Mouse (Mus musculus): ENCODE data around the gene Ywhaq. TPM values are rescaled to one million over a fixed set of nuclear protein-coding genes. Genes with fewer than 3 reads are reported as not detected.
A peak's percentile ranks its signal among the peaks of the same experiment; 100 is the strongest.

Gene Ywhaq
- 10 to 100 TPM; 20.4 to 28.2 TPM for total RNA-seq (2021)
- long read RNA-seq, experiment 1, transcript Ywhaq-202 (6 exons, 2,197 nt) = major isoform, 38 of 67 reads
- long read RNA-seq, experiment 1, partial matches to known transcripts = 1 of 67 reads
- long read RNA-seq, experiment 1, other reads (novel, unspliced or antisense) = 25 of 67 reads
- long read RNA-seq, experiment 2, transcript Ywhaq-202 (6 exons, 2,197 nt) = major isoform, 30 of 48 reads
- long read RNA-seq, experiment 2, partial matches to known transcripts = 0 of 48 reads
- long read RNA-seq, experiment 2, other reads (novel, unspliced or antisense) = 16 of 48 reads

DNA sequence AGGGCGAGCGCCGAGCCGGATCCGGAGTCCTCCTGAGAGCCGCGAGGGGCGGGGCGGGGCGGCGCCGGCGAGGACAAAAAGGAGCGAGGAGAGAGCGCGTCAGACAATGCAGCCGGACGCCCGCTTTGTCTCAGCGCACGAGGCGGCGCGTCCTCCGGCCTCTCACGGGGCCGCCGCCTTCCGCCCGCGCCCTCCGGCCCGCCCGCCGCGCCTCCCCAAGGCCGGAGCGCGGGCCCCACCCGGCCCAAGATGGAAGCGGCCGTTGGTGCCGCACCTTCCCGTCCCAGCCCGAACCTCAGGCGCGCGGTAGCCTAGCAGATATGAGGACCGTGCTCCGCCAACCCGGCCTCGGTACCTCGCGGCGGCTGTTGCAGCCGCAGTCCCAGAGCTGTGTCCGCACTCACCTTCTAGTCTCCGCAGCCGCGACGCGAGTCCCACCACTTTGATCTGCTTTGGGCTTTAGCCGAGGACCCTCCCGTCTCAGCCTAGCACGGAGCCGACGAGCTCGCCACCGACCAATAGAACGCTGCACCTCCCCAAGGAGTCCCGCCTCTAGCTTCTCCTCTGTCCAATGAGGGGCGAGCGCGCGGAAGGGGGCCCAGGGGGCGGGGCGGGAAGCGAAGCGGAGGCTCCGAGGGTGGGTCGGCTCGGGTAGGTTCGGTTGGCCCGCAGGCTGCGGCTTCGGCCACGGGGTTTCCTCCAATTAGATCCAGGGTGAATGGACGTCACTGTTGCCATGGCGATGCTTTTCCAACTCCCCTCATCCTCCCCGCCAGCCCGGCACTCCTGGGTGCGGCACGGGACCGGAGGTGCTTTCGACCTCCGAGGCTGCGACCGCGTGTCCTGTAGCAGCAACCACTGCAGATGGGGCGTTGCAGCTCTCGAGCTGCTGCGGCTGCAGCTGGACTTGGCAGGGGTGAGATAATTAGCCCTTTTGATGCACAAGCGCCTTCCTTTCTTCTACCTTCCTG lies at the start of gene Ywhaq:
TSS of gene Ywhaq (minus strand) at position 538 of the 971 bp plus-strand sequence.
- TF ChIP-seq CTCF (IDR thresholded peaks at IDR 0.05) = no peak
- H3K4me3 ChIP-seq = peak within 1 kb of the TSS; percentile 91
- intact Hi-C loops (cut with DNase I) = loop anchor here (5.0 kb wide), 1 partner anchor 55 kb away; no protein-coding TSS in a partner anchor
- H3K27ac ChIP-seq = peak within 1 kb of the TSS; percentile 98
- peak; percentile 97 for DNase-seq

DNA sequence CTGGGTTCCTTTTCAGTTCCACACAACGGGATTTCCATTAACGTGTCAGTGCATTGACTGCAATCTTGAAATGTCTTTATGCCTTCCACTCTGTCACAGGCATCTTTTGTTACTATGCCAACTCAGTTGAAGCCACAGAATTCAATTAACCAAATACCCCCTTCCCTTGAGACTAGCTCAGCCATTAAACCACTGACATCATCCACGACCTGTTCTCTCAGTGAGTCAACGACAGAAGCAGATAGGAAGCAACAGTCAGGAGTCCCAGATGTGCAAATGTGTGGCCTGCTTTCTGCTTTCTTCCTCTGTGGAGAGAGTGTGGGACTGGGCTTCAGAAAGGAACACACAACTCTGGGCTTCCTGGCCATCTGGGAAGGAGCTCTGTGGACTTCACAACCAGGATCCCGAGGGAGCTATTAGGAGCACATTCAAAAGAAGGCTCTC lies 46.0 kb upstream of the Ywhaq start:
- intact Hi-C loops (cut with DNase I) = no loop called here
- TF ChIP-seq CTCF (IDR thresholded peaks at IDR 0.05) = no peak
- no peak for DNase-seq
- Histone ChIP-seq H3K4me3 (no peak overlapping the region), H3K27ac (peak overlapping the region; percentile 35; the same call in 1 of the 2 replicates)

DNA sequence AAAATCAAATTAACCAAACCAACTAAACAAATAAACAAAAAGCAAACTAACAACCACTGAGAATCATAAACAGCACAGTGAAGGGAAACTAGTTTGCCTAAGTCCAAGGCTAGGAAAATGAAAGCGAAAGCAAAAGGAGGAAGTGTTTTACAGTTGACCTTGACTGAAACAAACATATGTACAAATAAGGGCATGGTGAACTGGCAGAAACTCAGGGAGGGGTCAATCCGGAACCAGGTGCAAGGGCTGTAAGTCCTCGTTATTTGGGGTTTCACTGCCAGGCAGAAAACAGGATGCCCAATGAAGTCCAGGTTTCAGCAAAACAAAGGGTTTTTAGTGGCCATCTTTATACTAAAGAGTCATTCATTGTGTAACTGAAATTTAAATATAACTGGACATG lies 45.2 kb upstream of the Ywhaq start:
- intact Hi-C loops (cut with DNase I) = no loop called here
- Histone ChIP-seq H3K4me3 (no peak overlapping the region), H3K27ac (peak overlapping the region; percentile 35; the same call in 1 of the 2 replicates)
- no peak for TF ChIP-seq CTCF (IDR thresholded peaks at IDR 0.05)
- DNase-seq = no peak

DNA sequence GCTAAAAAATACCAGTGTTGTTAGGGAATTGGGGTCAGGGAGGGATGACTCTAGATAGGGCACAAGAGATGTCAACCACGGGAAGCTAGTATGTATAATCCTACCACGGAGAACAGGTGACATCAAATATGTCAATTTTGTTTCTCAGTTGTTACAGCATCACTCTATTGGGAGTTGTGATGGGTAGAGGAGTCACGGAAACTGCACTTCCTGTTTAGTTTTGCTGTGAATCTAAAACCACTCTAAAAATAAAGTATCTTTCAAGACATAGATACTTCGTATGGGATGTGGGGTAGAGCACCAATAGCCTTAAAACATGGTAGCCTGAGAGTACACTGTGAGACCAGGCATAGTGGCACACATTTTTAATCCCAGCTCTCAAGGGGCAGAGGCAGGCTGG lies 42.2 kb upstream of the Ywhaq start:
- Histone ChIP-seq H3K4me3 (no peak overlapping the region), H3K27ac (no peak overlapping the region)
- intact Hi-C loops (cut with DNase I) = no loop called here
- TF ChIP-seq CTCF (IDR thresholded peaks at IDR 0.05) = no peak
- DNase-seq = no peak

DNA sequence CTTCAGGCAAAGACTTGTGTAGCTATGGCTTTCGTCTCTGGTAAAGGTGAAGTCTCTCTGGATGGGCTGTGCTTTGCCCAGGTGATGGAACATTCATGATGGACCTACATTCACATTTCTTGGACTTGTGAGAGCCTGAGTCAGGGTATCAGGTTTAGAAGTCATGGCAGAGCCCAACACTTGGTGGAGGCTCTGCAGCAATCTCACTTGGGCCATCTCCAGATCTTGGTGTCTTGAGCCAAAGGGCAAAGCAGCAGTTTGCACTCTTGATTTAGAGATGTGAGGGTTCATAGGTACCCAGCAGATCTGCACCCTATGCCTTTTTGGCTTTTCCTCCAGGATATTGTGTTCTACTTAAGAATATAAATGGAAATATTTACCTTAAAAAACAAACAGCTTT lies 38.6 kb upstream of the Ywhaq start:
- no peak for TF ChIP-seq CTCF (IDR thresholded peaks at IDR 0.05)
- intact Hi-C loops (cut with DNase I) = no loop called here
- Histone ChIP-seq H3K27ac (peak overlapping the region; percentile 80), H3K4me3 (no peak overlapping the region)
- DNase-seq = peak; percentile 77

DNA sequence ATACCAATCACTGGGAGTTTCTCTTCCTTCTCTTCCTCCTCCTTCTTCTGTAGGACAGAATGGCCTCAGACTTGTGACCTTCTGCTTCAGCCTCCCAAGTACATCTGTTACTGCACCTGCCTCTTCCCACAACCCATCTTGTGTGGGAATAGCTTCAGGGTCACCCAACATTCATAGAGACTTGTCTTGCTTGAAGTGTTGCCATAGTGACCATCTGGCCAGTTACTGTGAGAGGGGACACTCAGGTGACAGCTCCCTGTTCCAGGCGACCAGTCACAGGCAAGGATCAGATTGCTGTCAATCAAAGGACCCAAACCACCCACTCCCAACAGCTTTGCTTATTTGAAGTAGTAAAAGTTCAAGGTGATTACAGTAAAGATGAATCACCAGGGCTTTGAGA lies 34.3 kb upstream of the Ywhaq start:
- H3K27ac ChIP-seq = no peak overlapping the region
- no peak for DNase-seq
- intact Hi-C loops (cut with DNase I) = no loop called here
- H3K4me3 ChIP-seq = no peak overlapping the region
- TF ChIP-seq CTCF (IDR thresholded peaks at IDR 0.05) = no peak

DNA sequence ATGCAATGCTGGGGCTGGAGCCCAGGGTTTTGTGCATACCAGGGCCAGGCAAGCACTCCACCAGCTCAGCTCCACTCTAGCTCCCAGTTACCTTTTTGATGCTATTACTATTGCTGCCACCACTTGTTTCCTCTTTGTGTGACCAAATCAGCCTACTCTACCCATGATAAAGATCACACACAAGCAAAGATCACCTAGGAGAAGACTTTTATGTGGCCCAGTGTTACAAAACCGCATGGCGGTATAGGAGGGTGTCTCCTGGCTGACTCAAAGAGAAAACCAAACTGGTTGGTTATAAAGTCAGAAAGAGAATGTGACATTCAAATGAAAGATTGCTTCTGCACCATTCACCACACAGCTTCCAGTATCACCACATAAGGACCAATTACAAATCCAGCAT lies 33.9 kb upstream of the Ywhaq start:
- no peak for DNase-seq
- intact Hi-C loops (cut with DNase I) = no loop called here
- TF ChIP-seq CTCF (IDR thresholded peaks at IDR 0.05) = no peak
- no peak overlapping the region for H3K27ac ChIP-seq
- H3K4me3 ChIP-seq = no peak overlapping the region

DNA sequence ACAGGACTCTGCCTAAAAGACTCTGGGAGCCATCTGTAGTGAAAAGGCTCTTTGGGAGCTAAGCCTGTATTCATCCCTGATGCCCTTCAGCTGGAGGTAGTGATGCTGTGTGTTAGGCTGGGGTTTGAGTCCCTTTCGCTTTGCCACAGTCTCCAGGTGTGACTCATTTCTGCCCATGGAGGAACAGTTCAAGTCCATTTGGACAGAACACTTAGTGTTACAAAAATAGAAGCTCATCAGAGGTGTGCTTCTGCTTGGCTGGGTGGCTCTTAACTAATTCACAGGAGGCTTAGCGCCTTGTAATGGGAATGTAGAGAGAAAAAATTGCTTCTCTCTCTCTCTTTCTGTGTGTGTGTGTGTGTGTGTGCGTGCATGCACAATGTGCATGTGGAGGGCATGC lies 26.3 kb upstream of the Ywhaq start:
- no peak for DNase-seq
- H3K27ac ChIP-seq = no peak overlapping the region
- no peak overlapping the region for H3K4me3 ChIP-seq
- intact Hi-C loops (cut with DNase I) = no loop called here
- TF ChIP-seq CTCF (IDR thresholded peaks at IDR 0.05) = no peak

DNA sequence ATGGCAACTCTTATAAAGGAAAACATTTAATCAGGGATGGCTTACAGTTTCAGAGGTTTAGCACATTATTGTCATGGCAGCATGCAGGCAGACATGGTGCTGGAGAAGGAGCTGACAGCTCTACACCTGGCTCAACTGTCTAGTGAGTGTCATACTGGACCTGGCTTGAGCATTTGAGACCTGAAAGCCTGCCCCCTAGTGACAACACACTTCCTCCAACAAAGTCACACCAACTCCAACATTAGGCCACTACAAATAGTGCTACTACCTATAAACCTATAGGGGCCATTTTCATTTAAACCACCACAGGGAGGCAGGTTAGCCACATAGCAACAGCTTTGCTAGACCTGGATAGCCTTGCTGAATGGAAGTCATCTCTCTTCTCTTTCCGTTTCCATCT lies 24.4 kb upstream of the Ywhaq start:
- no peak for DNase-seq
- TF ChIP-seq CTCF (IDR thresholded peaks at IDR 0.05) = peak; percentile 20
- intact Hi-C loops (cut with DNase I) = no loop called here
- H3K4me3 ChIP-seq = no peak overlapping the region
- no peak overlapping the region for H3K27ac ChIP-seq

DNA sequence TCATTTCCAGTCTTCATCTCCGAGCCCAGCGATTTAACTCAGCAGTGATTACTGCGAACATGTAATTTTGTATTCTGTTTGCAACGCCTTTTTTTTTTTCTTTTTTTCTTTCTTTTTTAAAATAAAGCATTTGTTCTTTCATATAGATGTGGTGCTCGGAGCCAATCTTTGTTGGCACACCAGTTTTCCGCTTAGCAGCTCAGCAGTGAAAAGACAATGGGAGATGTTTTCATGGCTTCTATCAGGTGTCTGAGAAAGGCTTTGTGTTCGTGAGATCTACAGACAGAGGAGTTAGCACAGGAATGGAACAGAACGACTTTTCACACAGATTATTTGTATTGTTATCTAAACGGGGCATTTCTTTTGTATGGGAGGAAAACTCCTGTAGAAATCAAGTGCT lies 22.0 kb upstream of the Ywhaq start:
- TF ChIP-seq CTCF (IDR thresholded peaks at IDR 0.05) = no peak
- intact Hi-C loops (cut with DNase I) = no loop called here
- no peak for DNase-seq
- H3K27ac ChIP-seq = no peak overlapping the region
- no peak overlapping the region for H3K4me3 ChIP-seq

DNA sequence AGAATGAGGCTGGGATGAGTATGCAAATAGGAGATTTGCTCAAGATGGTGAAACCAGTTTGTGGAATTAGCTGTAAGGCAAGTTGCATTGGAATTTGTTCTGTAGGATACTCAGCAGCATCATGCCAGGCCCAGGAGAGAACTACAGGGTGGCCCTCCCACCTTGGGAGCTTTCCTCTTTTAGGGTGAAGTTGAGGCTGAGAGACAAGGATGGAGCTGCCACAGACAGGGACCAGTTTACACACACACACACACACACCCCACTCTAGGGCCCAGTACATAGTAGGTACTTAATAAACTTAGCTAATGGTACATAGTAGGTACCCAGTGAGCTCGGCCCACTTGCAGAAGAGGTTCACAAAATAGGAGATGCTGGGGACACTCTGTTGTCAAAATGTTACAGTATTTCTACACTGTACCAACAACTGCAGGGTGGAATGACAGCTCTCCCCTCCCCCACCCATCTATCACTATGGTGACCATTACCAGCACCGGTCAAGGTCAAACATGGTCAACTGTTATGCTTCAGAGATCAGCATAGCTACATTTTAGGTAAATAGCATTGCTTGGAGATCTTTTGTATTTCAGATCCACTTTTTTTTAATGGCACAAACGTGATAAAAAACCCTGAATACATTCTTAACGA lies 21.4 kb upstream of the Ywhaq start:
- no peak overlapping the region for H3K4me3 ChIP-seq
- H3K27ac ChIP-seq = no peak overlapping the region
- no peak for DNase-seq
- intact Hi-C loops (cut with DNase I) = no loop called here
- no peak for TF ChIP-seq CTCF (IDR thresholded peaks at IDR 0.05)

DNA sequence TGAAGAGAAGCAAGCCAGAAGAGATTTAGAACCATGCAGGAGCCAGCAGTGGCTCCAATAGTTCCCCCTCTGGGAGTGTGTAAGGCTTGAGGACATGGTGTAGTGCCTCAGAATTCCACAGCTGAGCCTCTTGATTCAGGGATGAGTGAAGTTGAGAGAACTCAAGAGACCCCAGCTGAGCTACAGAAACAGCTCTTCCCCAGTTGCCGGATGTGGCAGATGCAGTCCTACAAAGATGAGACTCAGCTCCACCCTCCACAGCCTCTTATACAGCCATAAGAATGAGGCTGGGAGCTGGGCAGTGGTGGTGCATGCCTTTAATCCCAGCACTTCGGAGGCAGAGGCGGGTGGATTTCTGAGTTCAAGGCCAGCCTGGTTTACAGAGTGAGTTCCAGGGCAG lies 20.9 kb upstream of the Ywhaq start:
- H3K27ac ChIP-seq = no peak overlapping the region
- no peak for DNase-seq
- TF ChIP-seq CTCF (IDR thresholded peaks at IDR 0.05) = no peak
- intact Hi-C loops (cut with DNase I) = no loop called here
- no peak overlapping the region for H3K4me3 ChIP-seq

DNA sequence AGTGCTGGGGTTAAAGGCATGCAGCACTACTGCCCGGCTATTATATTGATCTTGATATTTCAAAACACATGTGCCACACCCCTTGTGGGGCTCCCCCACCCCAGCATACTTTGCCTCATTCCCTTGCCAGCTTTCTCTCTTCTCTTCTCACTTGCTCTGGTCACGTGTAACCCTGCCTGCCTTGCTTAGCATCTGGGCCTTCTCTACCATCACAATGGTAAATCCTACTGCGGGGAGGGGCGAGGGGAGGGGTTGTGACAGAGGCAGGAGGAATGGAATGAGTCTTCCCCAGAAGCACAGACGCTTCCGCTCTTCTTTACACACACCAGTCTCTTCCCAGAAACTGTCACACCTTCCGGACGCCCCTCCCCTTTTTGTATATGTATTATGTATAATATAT lies 14.5 kb upstream of the Ywhaq start:
- DNase-seq = no peak
- no peak overlapping the region for H3K27ac ChIP-seq
- no peak overlapping the region for H3K4me3 ChIP-seq
- intact Hi-C loops (cut with DNase I) = no loop called here
- TF ChIP-seq CTCF (IDR thresholded peaks at IDR 0.05) = no peak
